Mouse (Mus musculus): Measurements from ENCODE around the gene Hdac10. TPM values are rescaled to one million over a fixed set of nuclear protein-coding genes. Genes with fewer than 3 reads are reported as not detected.

Gene Hdac10
- total RNA-seq, 4 experiments from 2014 or later = 5.8 to 9.5 (median 6.9) TPM

DNA sequence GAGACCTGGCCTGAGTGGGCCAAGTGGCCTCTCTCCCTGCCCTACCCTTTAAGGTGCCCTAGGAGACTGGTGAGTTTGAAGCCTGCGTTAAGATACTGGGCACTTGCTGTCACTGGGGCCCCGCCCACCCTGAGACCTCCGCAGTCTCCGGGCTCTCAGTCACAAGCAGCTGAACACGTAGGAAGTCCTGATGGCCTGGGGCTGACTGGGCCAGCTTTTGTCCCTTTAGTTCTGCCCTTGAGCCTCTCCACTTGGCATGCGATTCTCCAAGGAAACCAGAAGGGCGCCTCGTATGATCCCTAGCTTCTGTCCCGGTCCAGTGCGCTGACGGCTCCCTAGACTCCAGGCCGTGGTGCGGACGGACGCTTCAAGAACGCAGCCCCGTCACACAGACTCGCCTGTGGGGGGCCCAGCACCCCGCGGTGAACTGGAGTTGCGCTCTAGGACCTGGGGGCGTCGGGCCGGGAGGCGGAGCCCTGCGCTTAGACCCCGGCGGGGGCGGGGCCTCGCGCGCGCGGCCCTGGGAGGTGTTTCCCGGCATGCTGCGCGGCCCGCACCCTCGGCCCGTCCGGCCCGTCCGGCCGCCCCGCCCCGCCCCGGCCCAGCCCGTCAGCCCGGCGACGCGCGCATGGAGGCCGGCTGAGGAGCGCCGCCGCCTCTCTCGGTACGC is 52.9 kb downstream of the Hdac10 start:
- DNase-seq (ENCODE audit: low spot score) = peak; percentile 86

DNA sequence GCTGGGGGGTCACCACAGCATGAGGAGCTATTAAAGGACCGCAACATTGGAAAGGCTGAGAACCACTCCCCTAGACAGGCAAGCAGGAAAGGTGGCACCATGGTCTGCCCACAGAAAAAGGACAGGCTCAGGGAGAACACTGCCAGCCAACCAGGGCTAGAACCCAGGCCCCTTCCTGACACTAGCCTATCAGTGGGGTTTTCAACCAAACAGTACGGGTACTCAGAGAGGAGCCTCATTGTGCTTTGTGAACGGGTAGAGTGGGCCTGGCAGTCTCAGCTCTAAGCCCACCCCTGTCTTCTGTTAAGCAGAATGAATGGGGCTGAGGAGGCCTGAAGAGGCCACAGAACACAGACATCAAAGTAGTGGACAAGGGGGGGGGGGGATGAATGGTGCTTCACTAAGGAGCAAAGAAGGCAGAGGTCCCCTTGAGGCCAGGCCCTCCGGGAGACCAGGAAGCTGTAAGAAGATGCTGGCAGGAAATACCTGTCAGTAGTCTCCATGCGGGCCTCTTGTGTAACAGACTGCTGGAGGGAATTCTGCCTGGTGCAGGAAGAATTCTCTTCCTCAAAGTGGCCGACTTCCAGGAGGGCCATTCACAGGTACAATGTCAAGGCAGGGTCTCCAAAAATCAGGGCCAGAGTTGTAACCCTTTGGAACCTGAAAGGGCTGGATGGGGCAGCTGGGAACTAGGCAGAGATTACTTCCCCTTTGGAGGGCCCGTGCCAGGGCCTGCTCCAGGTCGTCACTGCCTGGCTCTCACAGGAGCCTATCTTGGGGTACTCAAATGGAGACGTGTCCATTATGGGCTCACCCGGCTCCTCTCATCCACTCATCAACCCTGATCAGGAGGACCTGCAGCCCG is 53.7 kb downstream of the Hdac10 start, which contains the start of gene Trabd:
Gene Trabd (plus strand): TSS at position 512 of the 865 bp plus-strand sequence.
- no peak for DNase-seq (ENCODE audit: low spot score)

DNA sequence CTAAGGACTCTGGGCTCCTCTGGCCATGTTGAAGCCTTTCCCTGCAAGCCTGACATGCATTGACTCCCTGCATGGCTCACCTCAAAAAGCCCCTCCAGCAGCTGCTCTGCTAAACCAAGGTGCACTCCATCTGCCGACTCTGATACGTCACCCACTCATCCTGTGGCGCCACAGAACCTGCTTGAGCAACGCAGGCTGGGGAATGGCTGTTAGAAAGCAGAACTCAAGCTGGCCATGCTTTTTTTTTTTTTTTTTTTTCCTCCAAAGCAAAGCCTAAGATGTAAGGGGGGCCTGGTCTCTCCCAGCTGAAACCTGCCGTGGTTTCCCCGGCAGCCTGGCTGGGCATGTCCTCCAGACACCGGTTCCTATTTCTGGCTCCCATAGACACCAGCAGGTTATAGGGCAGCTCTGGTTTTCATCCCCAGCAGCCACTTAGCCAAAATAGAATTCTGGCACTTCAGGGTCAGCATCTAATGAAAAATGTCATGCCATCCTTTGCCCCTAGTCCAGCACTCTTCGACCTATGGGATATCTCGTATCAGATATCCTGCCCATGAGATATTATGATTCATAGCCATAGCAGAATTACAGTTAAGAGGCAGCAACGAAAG is 54.4 kb downstream of the Hdac10 start:
- peak; percentile 52 for DNase-seq (ENCODE audit: low spot score)

Small RNAs within 50 kb of the gene (microRNA-seq; reads per million reads assigned to microRNA genes)
- gene Mir7118 = not detected

Other genes with a start within 250 kb of the Hdac10 start
- gene Ttll8, start 174.3 kb downstream of the Hdac10 start, total RNA-seq (2022) = not detected
- not detected for gene Mlc1, start 149.7 kb downstream of the Hdac10 start, total RNA-seq (2022)
- gene Mov10l1, start 145.8 kb downstream of the Hdac10 start, total RNA-seq (2022) = 100 to 1,000 TPM; 105 to 126 (median 121) TPM
- gene Panx2, start 69.0 kb downstream of the Hdac10 start, total RNA-seq (2022) = 1 to 10 TPM; 1.1 to 2.1 (median 1.7) TPM
- gene Trabd, start 53.6 kb downstream of the Hdac10 start, total RNA-seq (2022) = 10 to 100 TPM; 43.9 to 51.4 (median 45.4) TPM
- gene Selenoo, start 39.6 kb downstream of the Hdac10 start, total RNA-seq (2022) = 10 to 100 TPM; 15.0 to 16.6 (median 15.8) TPM
- 10 to 100 TPM in 1 of 4 experiments, 1 to 10 TPM in 3; 8.2 to 11.6 (median 9.0) TPM for gene Tubgcp6, start 5.6 kb downstream of the Hdac10 start, total RNA-seq (2022)
- gene Mapk12, start 12.0 kb upstream of the Hdac10 start, total RNA-seq (2022) = 10 to 100 TPM; 21.1 to 31.4 (median 28.0) TPM
- 1 to 10 TPM; 1.1 to 2.8 (median 2.7) TPM for gene Mapk11, start 20.9 kb upstream of the Hdac10 start, total RNA-seq (2022)
- gene Plxnb2, start 52.1 kb upstream of the Hdac10 start, total RNA-seq (2022) = 100 to 1,000 TPM in 2 of 4 experiments, 10 to 100 TPM in 2; 92.5 to 104 (median 99.6) TPM
- gene Dennd6b, start 67.8 kb upstream of the Hdac10 start, total RNA-seq (2022) = 10 to 100 TPM in 2 of 4 experiments, 1 to 10 TPM in 2; 8.8 to 12.9 (median 11.0) TPM
- gene Ppp6r2, start 82.9 kb upstream of the Hdac10 start, total RNA-seq (2022) = 10 to 100 TPM; 82.1 to 87.5 (median 84.7) TPM
- gene Sbf1, start 186.6 kb upstream of the Hdac10 start, total RNA-seq (2022) = 10 to 100 TPM; 56.5 to 74.5 (median 69.5) TPM
- gene Adm2, start 194.0 kb upstream of the Hdac10 start, total RNA-seq (2022) = not detected
- not detected for gene Miox, start 205.7 kb upstream of the Hdac10 start, total RNA-seq (2022)
- 10 to 100 TPM; 23.6 to 29.1 (median 26.7) TPM for gene Lmf2, start 227.0 kb upstream of the Hdac10 start, total RNA-seq (2022)
- 10 to 100 TPM; 52.8 to 67.4 (median 57.4) TPM for gene Ncaph2, start 227.0 kb upstream of the Hdac10 start, total RNA-seq (2022)
- gene Sco2, start 245.1 kb upstream of the Hdac10 start, total RNA-seq (2022) = 10 to 100 TPM; 21.9 to 32.0 (median 24.4) TPM
- under 1 TPM; 0.22 to 0.72 (median 0.31) TPM for gene Tymp, start 248.3 kb upstream of the Hdac10 start, total RNA-seq (2022)